ENCODE assay signal across 7 mouse cellular contexts in the genomic region with DNA sequence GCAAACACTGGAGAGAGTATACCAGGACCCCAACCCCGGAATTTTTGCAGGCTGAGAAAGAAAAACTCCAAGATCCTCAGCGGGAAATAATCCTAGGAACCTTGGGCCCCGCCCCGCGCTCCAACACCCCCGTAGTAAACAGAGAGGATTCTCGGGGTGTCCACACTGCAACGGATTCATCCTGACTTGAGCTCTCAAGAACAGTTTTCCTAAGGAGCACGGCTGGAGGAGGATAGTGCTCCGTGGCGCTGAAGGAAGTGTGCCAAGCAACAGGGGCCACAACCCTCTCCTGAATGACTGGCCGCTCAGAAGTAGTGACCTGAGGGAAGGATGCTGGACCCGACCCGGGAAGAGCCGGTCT. TPM values are rescaled to one million over a fixed set of nuclear protein-coding genes. Genes with fewer than 3 reads are reported as not detected.
DNase-seq lines count a peak whose midpoint lies in the region; ATAC-seq lines count a peak whose summit lies in the region.

No protein-coding gene starts in this region.

- peak; percentile 37 for ATAC-seq in erythroid progenitor cell, adult 5-6 weeks (replicated peaks; ENCODE audit: low FRiP score, poor library complexity, severe bottlenecking)
- ATAC-seq in intestine, embryonic 15.5 days, result no peak
- no peak for ATAC-seq in neural tube, embryonic 13.5 days (ENCODE audit: low read depth)

- DNase-seq in retina, postnatal 7 days (ENCODE audit: low read depth, low spot score), result peak; percentile 5
- no peak for DNase-seq in retina, embryonic 14.5 days (ENCODE audit: low spot score)
- DNase-seq in gastrocnemius, postnatal 10 days, result no peak
- DNase-seq in kidney, postnatal 10 days, result no peak

- 0% methylated on average over 15 of the region's 15 CpGs for WGBS in intestine, embryonic 15.5 days
- WGBS in neural tube, embryonic 13.5 days, result 0% methylated on average over 15 of the region's 15 CpGs

- H3K9ac ChIP-seq in intestine, embryonic 15.5 days, result peak overlapping the region; percentile 77
- peak overlapping the region; percentile 84 for H3K9ac ChIP-seq in neural tube, embryonic 13.5 days

- H3K9me3 ChIP-seq in intestine, embryonic 15.5 days, result no peaks in the 10 kb centered on the region
- H3K9me3 ChIP-seq in neural tube, embryonic 13.5 days, result no peaks in the 10 kb centered on the region

- peak overlapping the region; percentile 96 for H3K27ac ChIP-seq in intestine, embryonic 15.5 days
- H3K27ac ChIP-seq in neural tube, embryonic 13.5 days (replicated peaks), result peak overlapping the region; percentile 96

- peak overlapping the region; percentile 83 for H3K4me3 ChIP-seq in intestine, embryonic 15.5 days (replicated peaks)
- H3K4me3 ChIP-seq in neural tube, embryonic 13.5 days, result peak overlapping the region; percentile 77

- no peaks in the 10 kb centered on the region for H3K27me3 ChIP-seq in intestine, embryonic 15.5 days (replicated peaks)
- no peaks in the 10 kb centered on the region for H3K27me3 ChIP-seq in neural tube, embryonic 13.5 days

- peak overlapping the region; percentile 55 for H3K4me2 ChIP-seq in intestine, embryonic 15.5 days (replicated peaks)
- H3K4me2 ChIP-seq in neural tube, embryonic 13.5 days, result peak overlapping the region; percentile 80

- H3K4me1 ChIP-seq in intestine, embryonic 15.5 days (replicated peaks), result no peaks in the 10 kb centered on the region
- peaks cover 13% of the 10 kb centered on the region for H3K4me1 ChIP-seq in neural tube, embryonic 13.5 days (replicated peaks)

- no peaks in the 10 kb centered on the region for H3K36me3 ChIP-seq in intestine, embryonic 15.5 days
- H3K36me3 ChIP-seq in neural tube, embryonic 13.5 days, result peaks cover 13% of the 10 kb centered on the region; the same call in 1 of the 2 replicates

RNA-seq across cellular contexts. Expression of a gene that starts 0.5 kb away (rescaled TPM):
- 10.1 and 13.0 TPM in 2 replicates for total RNA-seq in erythroid progenitor cell, adult 5-6 weeks (2015; ENCODE audit: low replicate concordance)
- 5.6 and 10.7 TPM in 2 replicates for total RNA-seq in erythroid progenitor cell, adult 5-6 weeks (2017; ENCODE audit: low replicate concordance)
- 10.7 and 12.5 TPM in 2 replicates for polyA plus RNA-seq in intestine, embryonic 15.5 days (2015; fragmentation: Nextera tagmentation; extraction: Ambion mirVana)
- 13.0 and 14.7 TPM in 2 replicates for polyA plus RNA-seq in neural tube, embryonic 13.5 days (2015; fragmentation: Nextera tagmentation; extraction: Ambion mirVana)
- 1 to 10 TPM; 4.8 to 6.4 TPM for total RNA-seq in gastrocnemius, postnatal 10 days (2021)

RNA-seq across cellular contexts. Expression of a gene that starts 25.6 kb away (rescaled TPM):
- not detected in 2 replicates for total RNA-seq in erythroid progenitor cell, adult 5-6 weeks (2015; ENCODE audit: low replicate concordance)
- not detected in 2 replicates for total RNA-seq in erythroid progenitor cell, adult 5-6 weeks (2017; ENCODE audit: low replicate concordance)
- polyA plus RNA-seq in intestine, embryonic 15.5 days (2015; fragmentation: Nextera tagmentation; extraction: Ambion mirVana), result not detected in 2 replicates
- not detected in 2 replicates for polyA plus RNA-seq in neural tube, embryonic 13.5 days (2015; fragmentation: Nextera tagmentation; extraction: Ambion mirVana)
- total RNA-seq in gastrocnemius, postnatal 10 days (2021), result not detected
